In the genomic region with DNA sequence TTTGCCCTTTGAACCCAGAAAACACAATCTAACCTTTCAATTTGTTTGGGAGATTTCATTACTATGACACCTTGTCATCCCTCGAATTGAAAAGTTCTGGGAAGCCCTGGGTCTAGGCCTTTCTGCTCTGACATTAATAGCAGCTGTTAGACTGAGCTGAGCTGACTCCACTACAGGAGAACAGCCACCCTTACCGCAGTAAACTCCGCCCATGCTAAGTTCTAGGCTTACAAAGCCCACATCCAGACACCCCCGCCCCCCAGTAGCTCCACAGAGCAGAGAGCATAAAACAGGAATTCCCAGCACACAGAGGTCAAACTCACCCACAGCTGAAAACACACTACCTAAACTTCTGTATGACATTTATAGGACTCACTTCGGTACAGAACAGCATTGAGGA, we compare ENCODE assay signal across 30 mouse cellular contexts. TPM values are rescaled to one million over a fixed set of nuclear protein-coding genes. Genes with fewer than 3 reads are reported as not detected.
DNase-seq lines count a peak whose midpoint lies in the region; ATAC-seq and TF ChIP-seq lines count a peak whose summit lies in the region.
"Had no signal": no experiment of that assay in that cellular context is flagged by ENCODE, and none has a peak within 500 bp of the region (broad histone marks: within the 10 kb centered on the region; RNA-seq: fewer than 3 reads in every experiment).

No protein-coding gene starts in this region.

- no peaks in the 10 kb centered on the region for H3K27me3 ChIP-seq in kidney, embryonic 16.5 days (ENCODE audit: insufficient read depth, low read length)
- H3K27me3 ChIP-seq in embryonic facial prominence, embryonic 10.5 days (replicated peaks; ENCODE audit: low read depth, poor library complexity, severe bottlenecking): no peaks in the 10 kb centered on the region
- H3K27me3 ChIP-seq in limb, embryonic 14.5 days (ENCODE audit: control insufficient read depth, insufficient read depth, low read length): no peaks in the 10 kb centered on the region
- H3K27me3 ChIP-seq: CH12.LX; forebrain, embryonic 15.5 days; heart, embryonic 13.5 days; hindbrain, embryonic 15.5 days; limb, embryonic 15.5 days; neural tube, embryonic 12.5 days had no signal

- no peak overlapping the region for H3K9ac ChIP-seq in kidney, embryonic 16.5 days (replicated peaks; ENCODE audit: low read length)
- no peak overlapping the region for H3K9ac ChIP-seq in limb, embryonic 14.5 days (ENCODE audit: low read depth, low read length, severe bottlenecking)
- H3K9ac ChIP-seq: forebrain, embryonic 15.5 days; heart, embryonic 13.5 days; hindbrain, embryonic 15.5 days; limb, embryonic 15.5 days; liver, embryonic 14.5 days; lung, embryonic 14.5 days; neural tube, embryonic 12.5 days had no signal

- peaks cover 11% of the 10 kb centered on the region for H3K4me1 ChIP-seq in kidney, embryonic 16.5 days (ENCODE audit: insufficient read depth, low read length)
- peaks cover 15% of the 10 kb centered on the region for H3K4me1 ChIP-seq in embryonic facial prominence, embryonic 10.5 days
- peaks cover 18% of the 10 kb centered on the region for H3K4me1 ChIP-seq in limb, embryonic 14.5 days (ENCODE audit: control insufficient read depth, insufficient read depth, low read length)

- peak; percentile 59 for DNase-seq in embryo, embryonic 11 days
- DNase-seq in embryo, embryonic 10.5 days (ENCODE audit: low spot score): no peak
- no peak for DNase-seq in kidney, postnatal 25 days
- DNase-seq in embryonic facial prominence, embryonic 10.5 days (ENCODE audit: low spot score): peak; percentile 32
- DNase-seq in limb, embryonic 14.5 days (ENCODE audit: low spot score): peak; percentile 49
- no peak for DNase-seq in adrenal gland, adult 2 months
- no peak for DNase-seq in heart, adult 18-20 months
- DNase-seq: adrenal gland, postnatal 14 days; cerebellum, adult 11 months; cerebellum, adult 9-10 months; gastrocnemius, postnatal 25 days; heart, adult 11 months; heart, postnatal 10 days; kidney, adult 18-20 months; layer of hippocampus, adult 9-11 months; lung, embryonic 14.5 days; lung, postnatal 14 days; right cerebral cortex, adult 18-20 months; spleen, adult 18-20 months; thymus, postnatal 36 days had no signal

- no peak for TF ChIP-seq POLR2A in limb, embryonic 14.5 days (IDR thresholded peaks at IDR 0.05; ENCODE audit: borderline replicate concordance, extremely low read depth, insufficient read depth, insufficient read length)

- WGBS in kidney, embryonic 16.5 days: 24% methylated on average over 5 of the region's 5 CpGs
- 64% methylated on average over 5 of the region's 5 CpGs for WGBS in embryonic facial prominence, embryonic 10.5 days
- 25% methylated on average over 5 of the region's 5 CpGs for WGBS in limb, embryonic 14.5 days

- H3K36me3 ChIP-seq in kidney, embryonic 16.5 days (ENCODE audit: insufficient read depth, low read length): peaks cover 26% of the 10 kb centered on the region
- H3K36me3 ChIP-seq in embryonic facial prominence, embryonic 10.5 days (replicated peaks): peaks cover 48% of the 10 kb centered on the region
- peaks cover 29% of the 10 kb centered on the region for H3K36me3 ChIP-seq in limb, embryonic 14.5 days (ENCODE audit: control insufficient read depth, insufficient read depth, low read length)
- H3K36me3 ChIP-seq: forebrain, embryonic 15.5 days had no signal

- H3K4me3 ChIP-seq in kidney, embryonic 16.5 days (ENCODE audit: low read length): no peak overlapping the region
- no peak overlapping the region for H3K4me3 ChIP-seq in embryonic facial prominence, embryonic 10.5 days
- no peak overlapping the region for H3K4me3 ChIP-seq in limb, embryonic 14.5 days (replicated peaks; ENCODE audit: low read length)
- H3K4me3 ChIP-seq: forebrain, embryonic 15.5 days; heart, embryonic 13.5 days; hindbrain, embryonic 15.5 days; limb, embryonic 15.5 days; midbrain, embryonic 10.5 days; myocyte; neural tube, embryonic 12.5 days had no signal

- peak; percentile 69; the same call in 1 of the 2 replicates for ATAC-seq in kidney, embryonic 16.5 days (ENCODE audit: low FRiP score, low TSS enrichment)
- peak; percentile 71 for ATAC-seq in limb, embryonic 14.5 days (ENCODE audit: low FRiP score, low read depth)
- ATAC-seq: forebrain, embryonic 15.5 days had no signal

- H3K4me2 ChIP-seq in kidney, embryonic 16.5 days (replicated peaks; ENCODE audit: low read depth, low read length): no peak overlapping the region
- no peak overlapping the region for H3K4me2 ChIP-seq in limb, embryonic 14.5 days (replicated peaks; ENCODE audit: low read depth, low read length, severe bottlenecking)
- H3K4me2 ChIP-seq: forebrain, embryonic 15.5 days; heart, embryonic 13.5 days; hindbrain, embryonic 15.5 days; limb, embryonic 15.5 days; lung, embryonic 14.5 days; neural tube, embryonic 12.5 days had no signal

- peaks cover 8% of the 10 kb centered on the region; the same call in 1 of the 2 replicates for H3K9me3 ChIP-seq in kidney, embryonic 16.5 days (ENCODE audit: low read length)
- H3K9me3 ChIP-seq in embryonic facial prominence, embryonic 10.5 days: peaks cover 7% of the 10 kb centered on the region; the same call in 1 of the 2 replicates
- peaks cover 6% of the 10 kb centered on the region; the same call in 1 of the 2 replicates for H3K9me3 ChIP-seq in limb, embryonic 14.5 days (ENCODE audit: control insufficient read depth, low read length)
- H3K9me3 ChIP-seq: forebrain, embryonic 15.5 days; heart, embryonic 13.5 days; hindbrain, embryonic 15.5 days; limb, embryonic 15.5 days; neural tube, embryonic 12.5 days had no signal

- no peak overlapping the region for H3K27ac ChIP-seq in kidney, embryonic 16.5 days (ENCODE audit: low read length)
- no peak overlapping the region for H3K27ac ChIP-seq in embryonic facial prominence, embryonic 10.5 days (replicated peaks)
- H3K27ac ChIP-seq in limb, embryonic 14.5 days (replicated peaks; ENCODE audit: low read depth, low read length): no peak overlapping the region
- H3K27ac ChIP-seq: forebrain, embryonic 15.5 days; hindbrain, embryonic 15.5 days; limb, embryonic 15.5 days; liver, embryonic 14.5 days; midbrain, embryonic 10.5 days; neural tube, embryonic 12.5 days had no signal

RNA-seq across cellular contexts. Expression of gene Vangl1, which starts 19.8 kb away (rescaled TPM):
- polyA plus RNA-seq in kidney, embryonic 16.5 days (2015; fragmentation: Nextera tagmentation; extraction: Ambion mirVana): 21.1 and 21.7 TPM in 2 replicates
- 12.9 and 13.3 TPM in 2 replicates for polyA plus RNA-seq in embryonic facial prominence, embryonic 10.5 days (2016; fragmentation: Nextera tagmentation; extraction: Ambion mirVana)
- 22.7 and 28.2 TPM in 2 replicates for polyA plus RNA-seq in limb, embryonic 14.5 days (2012; rRNA removed)
- 23.0 and 24.7 TPM in 2 replicates for polyA plus RNA-seq in limb, embryonic 14.5 days (2014; fragmentation: Nextera tagmentation; extraction: Ambion mirVana)
- 10 to 100 TPM; 33.2 to 33.4 TPM for total RNA-seq in adrenal gland, adult 2 months (2021)
- 19.4 and 27.3 TPM in 2 replicates for polyA plus RNA-seq in adrenal gland, adult 2 months (2012; rRNA removed)
- 10 to 100 TPM in 1 of 2 experiments, 1 to 10 TPM in 1; 8.6 to 12.3 TPM for total RNA-seq in heart, adult 18-20 months (2021)
- total RNA-seq: CH12.LX had no signal

Comparison
In these comparisons a context has a peak if more than half of its experiments do, and no peak if none do; other contexts are left out.
1. DNase-seq: peak in embryo, embryonic 11 days (single experiment), embryonic facial prominence, embryonic 10.5 days (single experiment) and limb, embryonic 14.5 days (single experiment); none in embryo, embryonic 10.5 days (single experiment), kidney, postnatal 25 days (0 of 2), adrenal gland, adult 2 months (single experiment) and heart, adult 18-20 months (0 of 2).